Mouse (Mus musculus): ENCODE results near the gene Sec24c. TPM values are rescaled to one million over a fixed set of nuclear protein-coding genes. Genes with fewer than 3 reads are reported as not detected.

Sec24c gene
- total RNA-seq, 2 experiments from 2014 or later: 60.5 to 72.0 TPM

- no peak for DNase-seq
Measured at GRCm38 (mm10) chr14:20735052-20735451, 60.9 kb downstream of the Sec24c start.

- DNase-seq: no peak
Measured at GRCm38 (mm10) chr14:20735892-20736390, 61.8 kb downstream of the Sec24c start.

GRCm38 (mm10) chr14:20737306-20737705, 63.2 kb downstream of the Sec24c start:
- no peak for DNase-seq

GRCm38 (mm10) chr14:20738511-20738910, 64.4 kb downstream of the Sec24c start:
- no peak for DNase-seq

GRCm38 (mm10) chr14:20741301-20741700, 67.2 kb downstream of the Sec24c start:
- no peak for DNase-seq

- peak; percentile 54 for DNase-seq
Measured at GRCm38 (mm10) chr14:20743614-20744013, 69.5 kb downstream of the Sec24c start.

Small RNA genes within 50 kb of the gene (microRNA-seq; reads per million reads assigned to microRNA genes)
- gene Mir6946: 0.25 to 0.32 reads per million in 2 experiments

Other genes starting within 250 kb of the Sec24c start
- under 1 TPM; 0.23 to 0.25 TPM for gene Cfap70, start 222.1 kb upstream of the Sec24c start, total RNA-seq (2021)
- 10 to 100 TPM; 29.0 to 39.0 TPM for gene Anxa7, start 194.2 kb upstream of the Sec24c start, total RNA-seq (2021)
- gene Mss51, start 177.4 kb upstream of the Sec24c start, total RNA-seq (2021): 1 to 10 TPM; 3.9 to 7.0 TPM
- gene Ppp3cb, start 127.7 kb upstream of the Sec24c start, total RNA-seq (2021): 100 to 1,000 TPM; 114 to 116 TPM
- 1 to 10 TPM; 8.3 to 8.5 TPM for gene Usp54, start 33.2 kb upstream of the Sec24c start, total RNA-seq (2021)
- 1,000 to 10,000 TPM; 1,648 to 1,795 TPM for gene Myoz1, start 17.8 kb upstream of the Sec24c start, total RNA-seq (2021)
- gene Synpo2l, start 6.0 kb upstream of the Sec24c start, total RNA-seq (2021): 100 to 1,000 TPM; 238 to 251 TPM
- gene Fut11, start 20.7 kb downstream of the Sec24c start, total RNA-seq (2021): 10 to 100 TPM in 1 of 2 experiments, 1 to 10 TPM in 1; 9.5 to 11.5 TPM
- 100 to 1,000 TPM; 100 to 112 TPM for gene Chchd1, start 28.7 kb downstream of the Sec24c start, total RNA-seq (2021)
- 10 to 100 TPM; 46.8 to 62.9 TPM for gene Zswim8, start 33.2 kb downstream of the Sec24c start, total RNA-seq (2021)
- 10 to 100 TPM; 13.1 to 15.3 TPM for gene Ndst2, start 60.3 kb downstream of the Sec24c start, total RNA-seq (2021)
- 100 to 1,000 TPM; 120 to 134 TPM for gene Camk2g, start 119.8 kb downstream of the Sec24c start, total RNA-seq (2021)
- gene Plau, start 162.4 kb downstream of the Sec24c start, total RNA-seq (2021): 10 to 100 TPM; 25.6 to 28.0 TPM

Data from gastrocnemius, postnatal 10 days (tissue).